Mouse (Mus musculus): ENCODE data around the gene Eif4b.

DNA sequence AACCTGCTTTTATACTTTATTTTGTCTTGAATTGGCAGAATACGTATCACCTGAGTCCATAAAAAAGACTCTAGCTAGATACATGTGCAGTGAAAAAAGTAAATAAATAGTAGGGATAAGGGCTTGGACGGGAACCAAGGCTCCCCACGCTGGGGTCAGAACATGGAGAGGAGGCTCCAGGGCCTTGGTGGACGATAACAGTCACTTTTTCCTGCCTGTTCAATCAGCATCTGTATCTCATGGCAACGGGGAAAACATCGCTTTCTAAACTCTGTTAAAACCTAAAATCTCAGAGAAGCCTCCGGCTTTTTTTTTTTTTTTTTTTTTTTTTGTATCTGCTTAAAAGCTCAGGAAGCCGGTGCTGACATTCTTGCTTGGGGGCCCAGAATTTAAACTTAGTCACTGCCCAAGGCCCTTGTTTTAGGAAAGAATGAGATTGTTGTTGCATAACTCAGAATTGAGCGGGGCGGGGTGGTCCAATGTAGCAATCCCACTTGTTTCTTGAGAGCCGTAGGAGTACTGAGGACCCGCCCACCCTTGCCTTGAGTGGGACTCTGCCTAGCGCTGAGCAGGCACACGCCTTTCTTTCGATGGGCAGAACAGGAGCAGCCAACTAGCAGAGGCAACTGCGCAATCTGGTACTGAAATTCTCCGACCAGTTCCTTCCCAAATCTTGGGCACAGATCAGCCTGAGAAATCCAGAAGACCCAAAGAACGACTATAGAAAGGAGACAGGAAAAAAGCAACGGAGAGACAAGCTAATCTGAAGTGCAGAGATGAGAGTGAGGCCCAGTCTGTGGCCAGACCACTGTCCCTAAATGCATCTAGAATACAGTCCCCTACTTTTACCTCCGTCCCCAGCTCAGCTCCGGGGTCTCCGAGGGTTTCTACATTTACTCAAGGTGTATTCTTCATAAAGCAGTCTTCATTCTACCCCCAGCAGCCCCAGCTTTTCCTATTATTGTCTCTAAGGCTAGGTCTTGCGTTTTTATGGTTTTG lies 69.6 kb downstream of the Eif4b start:
- TF ChIP-seq CTCF (IDR thresholded peaks at IDR 0.05; ENCODE audit: control insufficient read depth, insufficient read depth, insufficient replicate concordance, low read depth, low read length) (no peak), POLR2A (IDR thresholded peaks at IDR 0.05; ENCODE audit: control insufficient read depth, low read depth, low read length) (no peak)

All from testis, adult 2 months (tissue).